Mouse (Mus musculus): Measurements from ENCODE around the gene Pygm.

Gene Pygm

DNA sequence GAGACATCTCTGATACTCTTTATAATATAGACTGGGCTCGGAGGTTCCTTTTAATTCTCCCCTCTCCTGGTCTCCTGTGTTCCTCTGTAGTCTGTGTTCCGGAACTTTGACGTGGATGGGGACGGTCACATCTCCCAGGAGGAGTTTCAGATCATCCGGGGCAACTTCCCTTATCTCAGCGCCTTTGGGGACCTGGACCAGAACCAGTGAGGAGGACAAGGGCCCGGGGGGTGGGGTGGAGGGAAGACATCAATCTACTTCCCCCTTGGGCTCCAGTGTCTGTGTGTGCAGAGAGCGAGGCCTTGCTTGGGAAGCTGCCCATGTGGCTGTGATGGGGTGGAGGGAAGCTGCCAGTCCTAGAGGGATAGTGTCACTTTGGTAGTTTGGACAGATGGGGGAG is 24.6 kb downstream of the Pygm start:
- no peak for DNase-seq (ENCODE audit: low read depth, low spot score)

- no peak for DNase-seq (ENCODE audit: low read depth, low spot score)
These were observed 25.0 kb downstream of the Pygm start for GRCm38 (mm10) chr19:6409176-6409575.

- no peak for DNase-seq (ENCODE audit: low read depth, low spot score)
These were observed 25.7 kb downstream of the Pygm start for GRCm38 (mm10) chr19:6409936-6410335.

- no peak for DNase-seq (ENCODE audit: low read depth, low spot score)
These were observed 28.6 kb downstream of the Pygm start for GRCm38 (mm10) chr19:6412798-6413197.

GRCm38 (mm10) chr19:6415454-6415853 is 31.3 kb downstream of the Pygm start:
- no peak for DNase-seq (ENCODE audit: low read depth, low spot score)

DNA sequence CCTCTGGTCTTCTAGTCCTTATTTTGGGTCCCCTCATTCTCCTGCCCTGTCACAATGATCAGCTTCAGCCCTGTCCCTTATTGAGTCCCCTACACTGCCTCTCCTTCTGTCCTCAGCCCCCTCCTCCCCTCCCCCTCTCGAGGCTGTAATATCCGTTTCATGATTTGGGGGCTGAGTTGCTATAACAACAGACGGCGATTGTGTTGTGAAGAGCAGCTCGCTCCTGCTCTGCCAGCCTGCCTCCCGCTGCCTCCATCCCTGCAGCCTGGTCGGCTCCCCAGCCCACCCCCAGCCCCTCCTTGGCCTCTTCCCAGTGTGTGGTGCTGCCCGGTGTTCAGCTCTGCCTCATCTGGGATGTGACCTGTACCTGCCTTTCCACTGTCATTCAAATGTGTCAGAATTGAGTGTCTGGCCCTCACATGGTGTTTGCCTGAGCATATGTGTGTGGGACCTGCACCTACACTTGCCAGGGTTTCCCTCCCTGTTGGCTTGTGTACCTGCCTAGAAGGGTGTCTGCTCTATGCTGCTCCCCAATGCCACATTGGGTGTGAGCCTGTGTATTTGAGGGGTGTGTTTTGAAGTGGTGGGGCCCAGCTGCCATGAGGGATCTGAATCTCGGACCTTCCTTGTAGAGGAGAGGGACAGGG is 32.0 kb downstream of the Pygm start:
- DNase-seq (ENCODE audit: low read depth, low spot score) = no peak

GRCm38 (mm10) chr19:6416894-6417761 is 32.9 kb downstream of the Pygm start:
- no peak for DNase-seq (ENCODE audit: low read depth, low spot score)

GRCm38 (mm10) chr19:6418233-6418879 is 34.2 kb downstream of the Pygm start, which contains the start of gene Nrxn2:
Gene Nrxn2 (plus strand): TSS chr19:6418731.
- DNase-seq (ENCODE audit: low read depth, low spot score) = peak; percentile 95

DNA sequence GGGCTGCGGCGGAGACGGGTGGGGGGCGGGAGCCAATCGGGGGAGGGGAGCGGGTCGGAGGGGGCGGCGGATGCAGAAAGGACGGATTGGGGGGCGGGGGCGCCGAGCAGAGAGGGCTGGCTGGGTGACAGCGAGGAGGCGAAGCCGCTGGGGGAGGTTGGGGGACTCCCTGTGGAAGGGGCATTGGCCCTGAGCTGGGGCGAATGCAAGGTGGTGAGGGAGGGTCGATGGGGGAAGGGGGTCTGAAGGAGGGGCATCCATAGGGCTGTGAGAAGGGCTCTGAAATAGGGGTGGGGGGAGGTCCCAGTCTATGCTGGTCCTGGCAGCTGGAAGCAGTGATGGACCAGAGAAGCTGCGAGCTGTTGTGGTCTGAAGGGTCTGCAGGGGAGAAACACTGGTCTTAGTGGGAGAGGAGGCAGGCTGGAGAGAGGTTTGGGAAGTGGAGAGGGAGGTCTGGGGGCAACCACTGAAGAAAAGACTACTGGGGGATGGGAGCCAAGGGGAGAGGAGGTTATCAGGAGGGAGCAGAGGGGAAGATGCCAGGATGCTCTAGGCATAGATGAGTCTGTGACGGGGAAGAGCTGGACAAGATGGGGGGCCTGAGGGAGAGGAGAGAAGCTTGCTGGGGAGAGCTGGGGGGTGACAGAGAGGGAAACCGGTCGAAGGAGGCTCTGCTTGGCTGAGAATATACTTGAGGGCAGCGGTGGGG is 34.9 kb downstream of the Pygm start:
- no peak for DNase-seq (ENCODE audit: low read depth, low spot score)

DNA sequence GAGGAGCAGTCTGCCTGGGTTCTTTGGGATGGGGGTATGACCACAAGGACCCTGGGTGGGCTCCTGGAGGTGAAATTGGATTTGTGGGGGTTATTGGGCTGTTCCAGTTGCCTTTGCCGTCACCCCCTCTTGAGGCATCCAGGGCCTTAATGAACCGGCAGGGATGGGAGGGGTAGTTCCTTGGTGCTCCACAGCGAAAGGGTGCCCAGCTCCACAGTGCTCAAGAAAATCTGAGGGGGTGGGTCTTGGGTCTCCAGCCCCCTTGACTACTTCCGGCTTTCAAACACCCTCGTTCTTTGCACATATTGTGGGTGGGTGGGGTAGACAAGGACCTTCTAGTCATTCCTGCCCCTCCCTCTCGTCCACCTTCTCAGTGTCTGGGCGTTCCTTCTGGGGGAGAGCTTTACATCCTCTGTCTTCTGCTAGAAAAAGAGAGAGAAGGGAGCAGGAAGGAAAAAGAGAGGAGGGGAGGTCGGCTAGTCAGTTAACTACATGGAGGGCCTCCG is 35.7 kb downstream of the Pygm start:
- no peak for DNase-seq (ENCODE audit: low read depth, low spot score)

DNA sequence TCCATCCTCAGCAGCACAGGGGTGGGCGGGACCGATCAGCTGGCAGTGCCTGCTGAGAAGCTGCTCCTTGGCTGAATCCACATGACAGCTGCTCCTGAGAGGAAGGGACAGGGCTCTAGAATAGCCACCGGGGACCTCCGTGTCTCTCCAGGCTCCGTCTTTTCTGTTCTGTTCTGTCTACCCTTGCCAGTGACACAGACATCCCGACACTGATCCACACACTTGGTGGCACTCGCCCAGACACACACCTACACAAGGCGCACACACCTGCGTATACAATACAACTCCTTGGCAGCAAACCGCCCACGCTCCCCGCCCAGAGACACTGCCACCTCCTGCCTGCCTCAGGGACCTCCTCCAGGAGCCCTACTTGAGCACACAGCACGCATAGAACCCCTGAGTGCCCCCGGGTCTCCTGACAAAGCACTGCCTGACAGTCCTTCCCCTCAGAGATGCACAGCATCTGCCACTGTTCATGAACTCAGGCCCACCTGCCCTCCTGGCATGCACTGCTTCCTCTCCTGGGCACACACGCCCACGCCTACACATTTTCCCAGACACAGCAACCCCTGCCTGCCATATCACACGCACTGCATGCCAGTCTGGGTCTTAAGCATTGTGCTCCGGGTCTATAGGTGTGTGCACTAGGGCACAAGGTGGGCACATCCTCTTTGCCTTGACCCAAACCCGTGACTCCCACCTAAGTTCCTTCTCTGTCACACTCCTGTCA is 36.4 kb downstream of the Pygm start:
- DNase-seq (ENCODE audit: low read depth, low spot score) = no peak

DNA sequence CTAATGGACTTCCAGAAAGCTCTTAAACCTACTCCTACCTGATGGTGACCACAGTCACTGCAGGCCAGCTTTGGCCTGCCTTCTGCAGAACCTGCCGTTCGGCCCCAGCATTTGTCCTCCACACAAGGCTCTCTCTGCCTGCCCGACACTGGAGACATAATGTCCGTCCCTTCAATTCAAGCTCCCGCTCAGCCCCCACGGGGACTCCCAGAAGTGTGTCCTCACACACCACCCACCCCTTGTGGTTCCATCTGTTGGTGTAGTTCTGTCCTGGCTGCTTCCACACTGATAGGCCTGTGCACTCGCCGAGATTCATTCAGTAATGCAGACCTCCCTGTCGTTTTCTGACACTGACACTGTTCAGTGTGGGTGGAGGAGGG is 37.0 kb downstream of the Pygm start:
- no peak for DNase-seq (ENCODE audit: low read depth, low spot score)

DNA sequence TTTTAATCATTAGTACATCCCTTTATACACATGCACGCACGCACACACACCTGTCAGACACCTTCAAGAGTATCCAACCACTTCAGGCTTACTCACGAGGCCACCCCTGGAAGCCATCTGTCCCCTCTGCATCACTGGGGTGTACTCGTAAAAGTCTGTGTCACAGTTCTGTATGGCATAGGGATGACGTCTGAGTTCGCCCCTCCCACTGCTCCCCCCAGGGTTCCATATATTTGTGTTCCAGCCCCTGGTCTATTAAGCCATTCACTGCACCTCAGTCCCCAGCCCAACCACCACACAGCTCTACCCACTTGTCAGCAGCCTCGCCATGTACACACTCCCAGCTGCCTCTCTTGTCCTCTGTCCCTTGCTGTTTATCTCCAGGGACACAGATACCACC is 37.8 kb downstream of the Pygm start:
- DNase-seq (ENCODE audit: low read depth, low spot score) = no peak

GRCm38 (mm10) chr19:6423241-6423640 is 39.0 kb downstream of the Pygm start:
- DNase-seq (ENCODE audit: low read depth, low spot score) = no peak

DNA sequence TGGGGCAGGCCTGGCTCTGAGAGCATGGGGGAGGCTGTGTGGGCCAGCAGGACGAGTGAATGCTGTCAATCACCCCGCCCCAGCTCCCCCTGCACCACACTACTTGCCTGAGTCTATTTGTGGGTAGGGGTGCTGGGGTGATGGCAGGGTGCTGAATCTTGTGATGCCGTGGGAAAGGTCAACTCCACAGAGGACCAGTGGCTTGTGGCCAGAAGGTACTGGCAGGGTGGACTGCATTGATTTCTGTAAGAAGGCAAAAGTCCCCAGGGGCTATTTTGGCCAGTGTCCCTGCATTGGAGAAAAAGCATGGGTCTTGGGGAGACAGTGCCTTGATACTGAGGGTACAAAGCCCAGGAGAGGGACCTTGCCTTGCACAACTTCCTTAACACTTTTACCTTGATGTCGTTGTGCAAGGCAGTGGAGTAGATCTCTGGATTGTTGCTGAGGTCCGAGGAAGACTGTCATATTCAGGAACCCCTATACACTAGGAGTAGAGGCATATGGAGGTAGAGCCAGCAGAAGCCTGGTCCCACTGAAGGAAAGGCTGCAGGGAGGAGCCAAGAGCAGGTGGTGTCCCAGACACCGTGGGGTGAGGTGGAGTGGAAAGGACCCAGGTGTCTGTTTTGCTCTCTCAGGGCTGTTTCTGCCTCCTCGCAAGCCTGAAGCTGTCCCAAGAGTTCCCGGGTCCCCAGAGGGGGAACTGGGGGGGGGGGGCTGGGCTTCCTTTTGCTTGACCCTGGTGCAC is 40.1 kb downstream of the Pygm start:
- DNase-seq (ENCODE audit: low read depth, low spot score) = no peak

DNA sequence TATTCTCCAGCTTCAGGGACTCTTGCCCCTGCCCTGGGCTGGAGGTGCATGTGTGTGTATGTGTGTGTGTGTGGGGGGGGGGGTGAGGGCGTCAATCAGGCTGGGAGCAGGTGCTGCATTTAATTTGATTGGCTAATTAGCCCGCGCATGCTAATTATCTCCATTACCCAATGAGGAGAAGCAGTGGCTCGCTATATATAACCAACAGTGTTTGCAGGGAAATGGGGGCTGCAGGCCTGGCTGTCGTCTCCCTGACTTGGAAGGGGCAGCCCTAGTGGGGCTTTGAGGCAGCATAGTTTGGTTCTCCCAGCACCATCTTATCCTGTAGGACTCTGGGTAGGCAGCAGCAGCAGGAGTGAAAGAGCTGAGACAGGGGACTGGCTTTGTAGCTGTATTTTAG is 41.4 kb downstream of the Pygm start:
- DNase-seq (ENCODE audit: low read depth, low spot score) = no peak

- peak; percentile 86 for DNase-seq (ENCODE audit: low read depth, low spot score)
These were observed 42.7 kb downstream of the Pygm start for GRCm38 (mm10) chr19:6426703-6427500.

DNA sequence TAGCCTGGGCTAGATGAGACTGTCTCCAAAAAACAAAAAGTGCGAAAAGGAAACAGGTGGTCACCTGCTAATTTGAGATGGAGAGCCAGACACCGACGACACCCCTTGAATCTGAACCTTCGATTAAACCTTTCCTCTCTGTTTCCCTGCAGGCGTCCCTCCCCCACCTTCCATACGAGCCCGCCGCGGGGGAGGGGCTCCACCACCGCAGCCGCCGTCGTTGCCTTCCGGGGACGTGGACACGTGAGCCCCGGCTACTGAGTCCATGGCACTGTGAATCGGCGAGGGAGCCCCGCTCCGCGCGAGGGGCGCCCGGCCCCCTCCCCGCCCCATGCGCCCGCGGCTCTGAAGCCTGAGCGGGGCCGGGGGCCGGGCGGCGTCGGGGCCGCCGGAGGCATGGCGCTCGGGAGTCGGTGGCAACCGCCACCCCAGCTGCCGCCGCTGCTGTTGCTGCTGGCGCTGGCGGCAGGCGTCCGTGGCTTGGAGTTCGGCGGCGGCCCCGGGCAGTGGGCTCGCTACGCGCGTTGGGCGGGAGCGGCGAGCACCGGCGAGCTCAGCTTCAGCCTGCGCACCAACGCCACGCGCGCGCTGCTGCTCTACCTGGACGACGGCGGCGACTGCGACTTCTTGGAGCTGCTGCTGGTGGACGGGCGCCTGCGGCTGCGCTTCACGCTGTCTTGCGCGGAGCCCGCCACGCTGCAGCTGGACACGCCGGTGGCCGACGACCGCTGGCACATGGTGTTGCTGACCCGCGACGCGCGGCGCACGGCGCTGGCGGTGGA is 43.6 kb downstream of the Pygm start:
- DNase-seq (ENCODE audit: low read depth, low spot score) = peak; percentile 63

All from ZHBTc4 (cell line).